Mouse (Mus musculus): Measurements from ENCODE around the gene Figla.

DNA sequence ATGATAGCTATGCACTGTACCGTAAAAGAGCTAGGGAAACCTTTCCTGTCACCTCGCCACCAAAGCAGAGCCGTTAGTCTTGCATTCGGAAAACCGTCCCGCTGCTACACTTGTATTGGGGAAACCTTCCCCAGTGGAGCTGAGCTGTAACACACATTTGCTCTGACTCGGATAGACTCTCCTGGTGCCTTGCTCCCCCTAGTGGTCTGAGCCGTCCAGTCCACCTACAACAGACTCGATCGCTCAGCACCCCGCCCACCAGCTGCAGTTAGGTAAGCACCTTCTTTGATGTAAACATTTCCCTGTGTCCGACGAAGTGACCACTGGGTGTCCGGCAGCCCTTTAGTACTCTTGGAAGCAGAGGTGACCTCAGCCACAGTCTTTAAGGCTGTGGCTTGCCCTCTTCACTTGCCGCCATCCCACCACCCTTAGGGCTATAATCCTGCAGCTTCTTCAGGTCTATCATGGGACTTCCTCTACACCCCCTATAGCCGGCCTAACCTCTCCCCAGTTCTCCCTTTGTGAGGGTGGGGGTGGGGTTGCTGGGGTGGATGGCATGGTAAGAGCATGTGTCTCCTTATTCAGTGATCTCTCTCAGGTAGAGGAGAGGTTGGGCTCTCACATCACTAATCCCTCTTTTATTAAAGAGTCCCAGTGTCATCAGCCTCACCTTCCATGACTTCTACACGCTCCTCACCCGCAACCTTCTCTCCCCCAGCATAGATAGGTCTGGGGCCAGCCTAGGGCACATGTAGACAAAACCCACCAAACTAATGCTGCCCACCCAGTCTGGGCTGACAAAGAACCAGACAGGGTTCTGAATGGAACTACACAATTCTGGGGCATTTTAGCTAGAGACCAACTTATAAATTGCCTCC lies 11.5 kb upstream of the Figla start:
- TF ChIP-seq POLR2A (IDR thresholded peaks at IDR 0.05; ENCODE audit: borderline replicate concordance, control insufficient read depth, low read depth, low read length): no peak
- peak; percentile 99 for TF ChIP-seq CTCF (IDR thresholded peaks at IDR 0.05; ENCODE audit: control insufficient read depth, insufficient read depth, low read length)
